Mouse (Mus musculus) cortical plate, adult 2 months (tissue): ENCODE measurements at regions not wholly inside any gene's neighbourhood (a gene's known extent, or its start where the extent isn't known, plus 50 kb on each side); places are given as distances from the start of the nearest gene placed in this dataset.

Source experiments
- CTCF ChIP-seq: fragments of 200-500 bp; IDR thresholded peaks from 2 replicates; pipeline ENCODE4 v1.5.1; 2011; ENCODE audit warnings: mild to moderate bottlenecking, control low read depth, low read length; ENCODE audit not compliant: insufficient read depth; ENCODE audit errors: extremely low read depth
- POLR2A ChIP-seq: fragments of 200-500 bp; IDR thresholded peaks from 2 replicates; pipeline ENCODE4 v1.6.1; 2011; ENCODE audit warnings: mild to moderate bottlenecking, low read length, control low read depth; ENCODE audit not compliant: insufficient read depth; ENCODE audit errors: extremely low read depth

GRCm38 (mm10) chr5:51653507-51653906 lies 86.0 kb upstream of the Ppargc1a start:
- TF ChIP-seq POLR2A (no peak), CTCF (no peak)
